Mouse (Mus musculus): ENCODE results near the gene Inhbe. TPM values are rescaled to one million over a fixed set of nuclear protein-coding genes. Genes with fewer than 3 reads are reported as not detected.

The Inhbe gene
- polyA plus RNA-seq, 1 experiment from 2014 or later: 0.04 TPM

GRCm38 (mm10) chr10:127339683-127340576 lies 14.3 kb downstream of the Inhbe start:
- WGBS: under 1% methylated on average over 42 of the region's 42 CpGs

GRCm38 (mm10) chr10:127338930-127339682 lies 15.1 kb downstream of the Inhbe start:
- ATAC-seq (ENCODE audit: low FRiP score, low TSS enrichment) (peak; percentile 71), DNase-seq (peak; percentile 96)
- Histone ChIP-seq H3K9ac (replicated peaks; ENCODE audit: low read length) (no peak overlapping the region; the same call in 1 of the 2 replicates), H3K4me1 (ENCODE audit: control insufficient read depth, insufficient read depth, low read length) (peaks cover 21% of the 10 kb centered on the region; the same call in 1 of the 2 replicates), H3K27ac (replicated peaks; ENCODE audit: low read depth, low read length) (no peak overlapping the region), H3K4me3 (replicated peaks; ENCODE audit: low read depth, low read length) (peak overlapping the region; percentile 28), H3K9me3 (ENCODE audit: control insufficient read depth, low read length) (no peaks in the 10 kb centered on the region), H3K36me3 (ENCODE audit: control insufficient read depth, insufficient read depth, low read length) (no peaks in the 10 kb centered on the region), H3K4me2 (ENCODE audit: low read length) (peak overlapping the region; percentile 56), H3K27me3 (ENCODE audit: control insufficient read depth, insufficient read depth, low read length) (peaks cover 33% of the 10 kb centered on the region)
- under 1% methylated on average over 31 of the region's 31 CpGs for WGBS

More at GRCm38 (mm10) chr10:127339683-127340576, 14.3 kb downstream of the Inhbe start:
- peaks cover 21% of the 10 kb centered on the region; the same call in 1 of the 2 replicates for H3K4me1 ChIP-seq (ENCODE audit: control insufficient read depth, insufficient read depth, low read length)
- no peaks in the 10 kb centered on the region for H3K9me3 ChIP-seq (ENCODE audit: control insufficient read depth, low read length)
- H3K27me3 ChIP-seq (ENCODE audit: control insufficient read depth, insufficient read depth, low read length): peaks cover 33% of the 10 kb centered on the region
- peak overlapping the region; percentile 28 for H3K4me3 ChIP-seq (replicated peaks; ENCODE audit: low read depth, low read length)
- no peak overlapping the region for H3K27ac ChIP-seq (replicated peaks; ENCODE audit: low read depth, low read length)
- peak overlapping the region; percentile 56 for H3K4me2 ChIP-seq (ENCODE audit: low read length)
- no peaks in the 10 kb centered on the region for H3K36me3 ChIP-seq (ENCODE audit: control insufficient read depth, insufficient read depth, low read length)
- ATAC-seq (ENCODE audit: low FRiP score, low TSS enrichment): peak; percentile 43; the same call in 1 of the 2 replicates
- DNase-seq: peak; percentile 67
- H3K9ac ChIP-seq (replicated peaks; ENCODE audit: low read length): peak overlapping the region; percentile 12; the same call in 1 of the 2 replicates

- 82% methylated on average over 6 of the region's 6 CpGs for WGBS
- no peak overlapping the region for H3K27ac ChIP-seq (replicated peaks; ENCODE audit: low read depth, low read length)
- H3K9ac ChIP-seq (replicated peaks; ENCODE audit: low read length): no peak overlapping the region
- DNase-seq (no peak), ATAC-seq (ENCODE audit: low FRiP score, low TSS enrichment) (no peak)
- no peak overlapping the region for H3K4me3 ChIP-seq (replicated peaks; ENCODE audit: low read depth, low read length)
- H3K36me3 ChIP-seq (ENCODE audit: control insufficient read depth, insufficient read depth, low read length): no peaks in the 10 kb centered on the region
- H3K9me3 ChIP-seq (ENCODE audit: control insufficient read depth, low read length): no peaks in the 10 kb centered on the region
- H3K4me1 ChIP-seq (ENCODE audit: control insufficient read depth, insufficient read depth, low read length): peaks cover 21% of the 10 kb centered on the region; the same call in 1 of the 2 replicates
- H3K27me3 ChIP-seq (ENCODE audit: control insufficient read depth, insufficient read depth, low read length): peaks cover 33% of the 10 kb centered on the region
- H3K4me2 ChIP-seq (ENCODE audit: low read length): no peak overlapping the region
Observed at GRCm38 (mm10) chr10:127337536-127338099, 16.6 kb downstream of the Inhbe start.

GRCm38 (mm10) chr10:127336952-127337351 lies 17.3 kb downstream of the Inhbe start:
- Histone ChIP-seq H3K4me1 (ENCODE audit: control insufficient read depth, insufficient read depth, low read length) (peaks cover 20% of the 10 kb centered on the region; the same call in 1 of the 2 replicates), H3K27ac (replicated peaks; ENCODE audit: low read depth, low read length) (no peak overlapping the region), H3K36me3 (ENCODE audit: control insufficient read depth, insufficient read depth, low read length) (no peaks in the 10 kb centered on the region), H3K9ac (replicated peaks; ENCODE audit: low read length) (no peak overlapping the region), H3K9me3 (ENCODE audit: control insufficient read depth, low read length) (no peaks in the 10 kb centered on the region), H3K4me3 (replicated peaks; ENCODE audit: low read depth, low read length) (no peak overlapping the region), H3K4me2 (ENCODE audit: low read length) (no peak overlapping the region), H3K27me3 (ENCODE audit: control insufficient read depth, insufficient read depth, low read length) (peaks cover 27% of the 10 kb centered on the region)
- no peak for DNase-seq
- no peak for ATAC-seq (ENCODE audit: low FRiP score, low TSS enrichment)
- 71% methylated on average over 5 of the region's 5 CpGs for WGBS

- peaks cover 10% of the 10 kb centered on the region for H3K27me3 ChIP-seq (ENCODE audit: control insufficient read depth, insufficient read depth, low read length)
Observed at GRCm38 (mm10) chr10:127335271-127335670, 18.9 kb downstream of the Inhbe start.

GRCm38 (mm10) chr10:127333152-127333551 lies 21.1 kb downstream of the Inhbe start:
- Histone ChIP-seq H3K9me3 (ENCODE audit: control insufficient read depth, low read length) (no peaks in the 10 kb centered on the region), H3K27ac (replicated peaks; ENCODE audit: low read depth, low read length) (no peak overlapping the region), H3K27me3 (ENCODE audit: control insufficient read depth, insufficient read depth, low read length) (peaks cover 11% of the 10 kb centered on the region), H3K4me1 (ENCODE audit: control insufficient read depth, insufficient read depth, low read length) (no peaks in the 10 kb centered on the region), H3K4me3 (replicated peaks; ENCODE audit: low read depth, low read length) (no peak overlapping the region), H3K4me2 (ENCODE audit: low read length) (no peak overlapping the region), H3K9ac (replicated peaks; ENCODE audit: low read length) (no peak overlapping the region), H3K36me3 (ENCODE audit: control insufficient read depth, insufficient read depth, low read length) (no peaks in the 10 kb centered on the region)
- DNase-seq: no peak
- WGBS: 56% methylated on average over 5 of the region's 5 CpGs
- no peak for ATAC-seq (ENCODE audit: low FRiP score, low TSS enrichment)

More at GRCm38 (mm10) chr10:127335271-127335670, 18.9 kb downstream of the Inhbe start:
- DNase-seq (no peak), ATAC-seq (ENCODE audit: low FRiP score, low TSS enrichment) (no peak)
- H3K9ac ChIP-seq (replicated peaks; ENCODE audit: low read length): no peak overlapping the region
- no peak overlapping the region for H3K4me3 ChIP-seq (replicated peaks; ENCODE audit: low read depth, low read length)
- H3K27ac ChIP-seq (replicated peaks; ENCODE audit: low read depth, low read length): no peak overlapping the region
- H3K36me3 ChIP-seq (ENCODE audit: control insufficient read depth, insufficient read depth, low read length): no peaks in the 10 kb centered on the region
- H3K4me2 ChIP-seq (ENCODE audit: low read length): no peak overlapping the region
- H3K4me1 ChIP-seq (ENCODE audit: control insufficient read depth, insufficient read depth, low read length): peaks cover 13% of the 10 kb centered on the region; the same call in 1 of the 2 replicates
- 64% methylated on average over 1 of the region's 1 CpGs for WGBS
- H3K9me3 ChIP-seq (ENCODE audit: control insufficient read depth, low read length): no peaks in the 10 kb centered on the region

- DNase-seq: peak; percentile 50
- H3K4me3 ChIP-seq (replicated peaks; ENCODE audit: low read depth, low read length): peak overlapping the region; percentile 19
- H3K36me3 ChIP-seq (ENCODE audit: control insufficient read depth, insufficient read depth, low read length): no peaks in the 10 kb centered on the region
- H3K4me1 ChIP-seq (ENCODE audit: control insufficient read depth, insufficient read depth, low read length): no peaks in the 10 kb centered on the region
- H3K27ac ChIP-seq (replicated peaks; ENCODE audit: low read depth, low read length): no peak overlapping the region
- ATAC-seq (ENCODE audit: low FRiP score, low TSS enrichment): no peak
- H3K27me3 ChIP-seq (ENCODE audit: control insufficient read depth, insufficient read depth, low read length): peaks cover 19% of the 10 kb centered on the region
- no peak overlapping the region for H3K9ac ChIP-seq (replicated peaks; ENCODE audit: low read length)
- 22% methylated on average over 31 of the region's 31 CpGs for WGBS
- no peaks in the 10 kb centered on the region for H3K9me3 ChIP-seq (ENCODE audit: control insufficient read depth, low read length)
- peak overlapping the region; percentile 41 for H3K4me2 ChIP-seq (ENCODE audit: low read length)
Observed at GRCm38 (mm10) chr10:127332211-127332874, 21.9 kb downstream of the Inhbe start.

- Histone ChIP-seq H3K36me3 (ENCODE audit: control insufficient read depth, insufficient read depth, low read length) (no peaks in the 10 kb centered on the region), H3K27me3 (ENCODE audit: control insufficient read depth, insufficient read depth, low read length) (peaks cover 41% of the 10 kb centered on the region), H3K9ac (replicated peaks; ENCODE audit: low read length) (no peak overlapping the region), H3K4me3 (replicated peaks; ENCODE audit: low read depth, low read length) (no peak overlapping the region), H3K4me1 (ENCODE audit: control insufficient read depth, insufficient read depth, low read length) (peaks cover 10% of the 10 kb centered on the region; the same call in 1 of the 2 replicates), H3K4me2 (ENCODE audit: low read length) (no peak overlapping the region), H3K27ac (replicated peaks; ENCODE audit: low read depth, low read length) (no peak overlapping the region), H3K9me3 (ENCODE audit: control insufficient read depth, low read length) (no peaks in the 10 kb centered on the region)
- 82% methylated on average over 7 of the region's 7 CpGs for WGBS
- ATAC-seq (ENCODE audit: low FRiP score, low TSS enrichment) (no peak), DNase-seq (no peak)
Observed at GRCm38 (mm10) chr10:127330212-127330611, 24.0 kb downstream of the Inhbe start.

Measured in midbrain, embryonic 14.5 days (tissue).